Mouse (Mus musculus): Measurements from ENCODE around the gene Mn1.

DNA sequence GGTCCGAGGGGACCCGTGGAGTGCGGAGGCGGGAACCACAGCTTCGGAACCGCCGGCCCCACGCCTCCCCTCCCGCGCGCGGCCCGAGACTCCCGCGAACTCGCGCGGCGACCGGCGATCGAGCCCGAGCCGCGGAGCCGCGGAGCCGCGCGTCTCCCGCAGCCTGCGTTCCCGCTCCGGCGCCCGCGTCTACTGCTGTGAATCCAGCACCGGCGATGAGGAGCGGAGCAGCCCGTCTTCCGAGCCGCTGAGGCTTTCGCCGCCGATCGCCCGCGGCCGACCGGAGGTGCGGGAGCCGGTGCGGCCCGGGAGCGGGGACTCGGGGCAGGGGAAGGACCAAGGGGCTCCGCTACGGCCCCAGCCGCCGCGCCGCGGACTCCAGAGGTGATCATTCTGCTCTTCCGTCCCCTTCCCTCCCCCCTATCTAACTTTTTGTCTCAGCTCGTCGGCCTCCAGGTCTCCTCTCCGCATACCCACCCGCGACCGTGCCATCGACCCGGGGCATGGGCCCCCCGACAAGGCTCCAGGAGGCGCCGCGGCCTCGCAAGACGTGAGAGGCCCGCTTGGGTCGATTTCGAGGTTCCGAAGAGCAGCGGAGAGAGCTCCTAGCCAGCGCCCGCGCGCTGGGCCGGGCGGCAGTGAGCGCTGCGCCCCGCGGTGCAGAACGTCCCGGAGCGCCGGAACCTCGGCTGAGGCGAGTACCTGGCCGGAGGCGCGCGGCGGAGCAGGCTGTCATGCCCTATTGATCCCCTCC, 393 bp downstream of the Mn1 start:
- TF ChIP-seq POLR2A (IDR thresholded peaks at IDR 0.05; ENCODE audit: insufficient read depth, low read depth, low read length): no peak
- TF ChIP-seq CTCF (IDR thresholded peaks at IDR 0.05): no peak
- TF ChIP-seq EP300 (IDR thresholded peaks at IDR 0.05; ENCODE audit: insufficient read depth, low read depth, low read length): no peak

Data from heart, adult 2 months (tissue).